Mouse (Mus musculus) bone marrow macrophage, adult 2 months (primary cell): ENCODE results near the gene Col17a1.

Experiments used
- CTCF ChIP-seq: IDR thresholded peaks from 2 replicates; pipeline ENCODE4 v1.5.1; 2012; ENCODE audit warnings: low read depth, mild to moderate bottlenecking, low read length, moderate library complexity
- POLR2A ChIP-seq: IDR thresholded peaks from 2 replicates; pipeline ENCODE4 v1.6.1; 2012; ENCODE audit warnings: mild to moderate bottlenecking, low read depth, low read length, borderline replicate concordance

DNA sequence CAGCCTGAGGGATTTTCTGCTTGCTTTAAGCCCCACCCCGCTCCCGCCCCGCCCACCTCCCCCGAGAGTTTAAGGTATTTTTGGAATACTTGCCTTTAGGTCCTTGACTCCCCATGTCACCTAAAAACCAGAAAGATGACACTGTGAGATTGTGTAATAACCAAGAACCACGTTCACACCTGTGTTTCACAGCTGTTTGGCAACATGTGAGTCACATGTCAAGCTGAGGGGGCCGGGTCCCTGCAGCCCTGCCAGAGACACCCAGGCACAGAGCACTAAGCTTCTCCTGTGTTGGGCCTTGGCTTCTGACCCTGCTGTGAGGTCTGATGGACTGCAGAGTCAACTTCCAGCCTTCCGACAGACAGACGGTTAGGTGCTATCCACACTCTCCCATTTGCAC lies 24.3 kb downstream of the Col17a1 start:
- TF ChIP-seq CTCF = no peak
- no peak for TF ChIP-seq POLR2A
